Mouse (Mus musculus) macrophage (primary cell): ENCODE data around the gene Gcn1l1. TPM values are rescaled to one million over a fixed set of nuclear protein-coding genes. Genes with fewer than 3 reads are reported as not detected.

Experiments
- H3K27ac ChIP-seq: fragments of 350-480 bp; formaldehyde crosslinking; 2 replicates; pipeline ENCODE4 v1.9.0; 2021
- H3K36me3 ChIP-seq: fragments of 350-480 bp; formaldehyde crosslinking; 2 replicates; pipeline ENCODE4 v1.9.0; 2021; ENCODE audit errors: inconsistent target
- H3K4me3 ChIP-seq: fragments of 350-480 bp; formaldehyde crosslinking; 2 replicates; pipeline ENCODE4 v1.9.0; 2021; ENCODE audit errors: inconsistent target
- H3K79me2 ChIP-seq: fragments of 350-480 bp; formaldehyde crosslinking; 2 replicates; pipeline ENCODE4 v1.9.0; 2021; ENCODE audit errors: inconsistent target
- WGBS: methylation state at CpG from one replicate; pipeline ENCODE4 v1.1.7; 2026; ENCODE audit warnings: inconsistent platforms; ENCODE audit not compliant: missing documents; 5-methylcytosine and 5-hydroxymethylcytosine counted together
- polyA plus RNA-seq: library from polyadenylated mRNA; stranded (reverse); fragments of 250-400 nt; gene quantifications from 3 replicates; pipeline ENCODE4 v1.2.4, GENCODE M21; 2018; ENCODE audit warnings: inconsistent platforms

The Gcn1l1 gene
- polyA plus RNA-seq, 1 experiment from 2014 or later, result 12.9 TPM

DNA sequence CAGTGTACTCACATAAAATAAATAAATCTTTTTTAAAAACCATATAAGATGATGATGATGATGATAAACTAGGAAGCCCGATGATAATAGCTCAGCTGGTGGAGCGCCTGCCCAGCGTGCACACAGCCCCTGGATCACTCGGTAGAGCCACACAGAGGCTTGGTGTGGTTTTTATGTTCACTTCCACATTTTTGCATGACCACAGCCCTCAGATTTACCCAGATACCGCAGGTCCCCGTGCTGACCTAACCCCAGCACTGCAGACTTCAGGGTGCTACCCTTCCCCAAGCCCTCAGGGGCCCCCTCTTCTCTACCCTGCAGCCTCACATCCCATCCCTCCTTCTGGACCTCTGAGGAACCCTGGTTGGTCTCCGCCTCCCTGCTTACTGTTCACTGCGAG, 63.0 kb downstream of the Gcn1l1 start:
- 12% methylated on average over 8 of the region's 8 CpGs for WGBS
- peaks cover 17% of the 10 kb centered on the region for H3K79me2 ChIP-seq
- no peak overlapping the region for H3K27ac ChIP-seq
- no peak overlapping the region for H3K4me3 ChIP-seq
- no peaks in the 10 kb centered on the region for H3K36me3 ChIP-seq

DNA sequence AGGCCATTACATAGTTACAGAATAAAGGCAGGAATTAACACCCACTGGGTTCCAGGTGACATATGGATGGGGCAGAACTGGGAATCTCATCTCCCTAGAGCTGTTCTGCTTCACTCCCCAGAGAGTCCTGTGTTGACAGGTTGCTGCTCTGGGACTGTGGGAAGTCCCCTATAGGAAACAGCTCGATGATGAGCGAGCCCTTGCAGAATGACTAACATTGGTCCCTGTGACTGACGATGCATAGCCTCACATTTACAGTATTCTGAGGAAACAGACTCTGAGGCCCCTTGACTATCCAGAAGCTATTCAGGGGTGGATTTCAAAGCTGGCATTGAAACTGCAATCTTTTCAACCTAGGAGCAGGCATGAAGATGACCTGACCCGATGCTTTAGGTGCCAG, 64.6 kb downstream of the Gcn1l1 start:
- no peak overlapping the region for H3K4me3 ChIP-seq
- H3K79me2 ChIP-seq, result peaks cover 33% of the 10 kb centered on the region
- H3K36me3 ChIP-seq, result no peaks in the 10 kb centered on the region
- no peak overlapping the region for H3K27ac ChIP-seq
- WGBS, result 92% methylated on average over 4 of the region's 4 CpGs

DNA sequence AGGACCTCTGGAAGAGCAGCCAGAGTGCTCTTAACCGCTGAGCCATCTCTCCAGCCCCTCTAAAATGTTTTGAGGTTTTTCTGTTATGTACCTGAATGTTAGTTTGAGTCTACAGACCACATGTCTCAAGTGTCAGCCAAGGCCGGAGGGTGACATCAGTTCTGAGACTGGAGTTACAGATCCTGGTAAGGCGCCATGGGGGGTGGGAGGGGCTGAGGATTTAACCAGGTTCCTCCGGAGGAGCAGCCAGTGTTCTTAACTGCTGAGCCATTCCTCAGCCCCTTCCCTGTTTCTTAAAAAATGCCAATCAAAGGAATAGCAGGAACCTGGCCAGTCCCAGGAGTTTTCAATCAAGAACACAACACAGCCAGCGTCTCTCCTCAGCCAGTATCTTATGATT, 65.2 kb downstream of the Gcn1l1 start:
- no peak overlapping the region for H3K4me3 ChIP-seq
- H3K27ac ChIP-seq, result no peak overlapping the region
- WGBS, result 88% methylated on average over 5 of the region's 5 CpGs
- H3K36me3 ChIP-seq, result no peaks in the 10 kb centered on the region
- H3K79me2 ChIP-seq, result peaks cover 39% of the 10 kb centered on the region

DNA sequence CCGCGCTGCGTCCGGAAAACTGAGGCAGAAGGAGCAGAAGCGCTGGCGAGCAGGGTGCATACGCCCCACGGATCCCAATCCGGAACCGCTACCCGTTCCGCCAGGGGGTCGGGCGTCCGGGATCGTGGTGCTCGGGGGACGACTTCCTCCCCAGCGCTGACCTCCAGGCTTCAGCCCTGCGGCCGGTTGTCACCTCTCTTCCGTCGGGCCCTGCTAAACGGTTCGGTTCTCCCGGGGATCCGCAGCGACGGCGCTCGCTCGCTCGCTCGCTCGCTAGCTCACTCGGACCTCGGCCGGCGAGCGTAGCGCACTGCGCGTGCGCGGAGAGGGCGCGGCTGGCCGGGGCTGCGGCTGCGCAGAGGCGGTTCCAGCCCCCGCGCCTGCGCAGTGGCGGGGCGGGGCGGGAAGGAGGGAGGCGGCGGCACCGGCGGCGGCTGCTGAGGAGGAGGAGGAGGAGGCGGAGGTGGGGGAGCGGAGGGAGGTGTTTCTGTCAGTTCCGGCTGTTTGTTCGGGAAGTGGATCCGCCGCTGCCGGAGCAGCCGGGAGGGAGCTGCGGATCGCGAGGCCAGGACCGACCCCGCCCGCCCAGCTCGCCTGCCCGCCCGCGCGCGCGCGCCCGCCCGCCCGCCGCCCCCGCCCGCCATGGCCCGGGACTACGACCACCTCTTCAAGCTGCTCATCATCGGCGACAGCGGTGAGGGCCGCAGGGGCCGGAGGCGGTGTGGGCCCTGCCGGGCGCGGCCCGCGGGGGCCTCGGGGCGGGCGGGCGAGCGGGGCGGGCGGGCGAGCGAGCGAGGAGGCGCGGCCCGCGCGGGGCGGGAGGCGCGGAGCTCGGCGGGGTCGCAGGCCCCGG, 66.7 kb downstream of the Gcn1l1 start, which contains the start of gene Rab35:
Gene Rab35, plus strand, starts transcription at position 404 of the 853 bp plus-strand sequence.
- WGBS, result 1% methylated on average over 101 of the region's 125 CpGs
- peak within 1 kb of the TSS; percentile 54 for H3K27ac ChIP-seq
- peak within 1 kb of the TSS; percentile 88 for H3K4me3 ChIP-seq

DNA sequence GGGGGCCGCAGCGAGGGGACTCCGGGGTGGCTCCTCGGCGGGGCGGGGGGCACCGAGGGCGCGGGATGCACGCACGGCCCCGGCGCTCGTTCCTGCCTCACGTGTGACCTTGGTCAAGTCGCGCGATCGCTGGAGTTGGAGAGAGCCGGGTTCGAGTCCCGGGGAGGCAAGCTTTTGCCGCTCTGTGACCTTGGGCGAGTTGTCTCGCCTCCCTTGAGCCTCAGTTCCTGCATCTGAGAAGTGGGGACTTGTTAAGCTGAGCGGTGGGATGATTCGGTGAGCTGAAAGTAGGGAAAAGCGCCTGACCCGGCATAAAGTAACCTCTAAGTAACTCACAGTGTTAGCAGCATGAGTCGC, 67.3 kb downstream of the Gcn1l1 start:
- WGBS, result 1% methylated on average over 25 of the region's 30 CpGs
- peak overlapping the region; percentile 74 for H3K4me3 ChIP-seq
- H3K27ac ChIP-seq, result peak overlapping the region; percentile 35
- peaks cover 59% of the 10 kb centered on the region for H3K79me2 ChIP-seq
- H3K36me3 ChIP-seq, result no peaks in the 10 kb centered on the region

More for the DNA sequence above, 66.7 kb downstream of the Gcn1l1 start, which contains the start of gene Rab35:
- H3K36me3 ChIP-seq, result no peaks in the 10 kb centered on the region
- H3K79me2 ChIP-seq, result peaks cover 53% of the 10 kb centered on the region

GRCm38 (mm10) chr5:115633060-115633459, 68.0 kb downstream of the Gcn1l1 start:
- no peak overlapping the region for H3K27ac ChIP-seq
- peaks cover 67% of the 10 kb centered on the region for H3K79me2 ChIP-seq
- WGBS, result 78% methylated on average over 4 of the region's 4 CpGs
- peaks cover 4% of the 10 kb centered on the region; the same call in 1 of the 2 replicates for H3K36me3 ChIP-seq
- peak overlapping the region; percentile 74 for H3K4me3 ChIP-seq

GRCm38 (mm10) chr5:115634046-115634445, 69.0 kb downstream of the Gcn1l1 start:
- peaks cover 11% of the 10 kb centered on the region; the same call in 1 of the 2 replicates for H3K36me3 ChIP-seq
- WGBS, result 91% methylated on average over 7 of the region's 8 CpGs
- no peak overlapping the region for H3K4me3 ChIP-seq
- peaks cover 77% of the 10 kb centered on the region for H3K79me2 ChIP-seq
- 0 out of 2 replicates have a peak overlapping the region, but pooled peaks have one; percentile 37 for H3K27ac ChIP-seq

GRCm38 (mm10) chr5:115635536-115635935, 70.5 kb downstream of the Gcn1l1 start:
- Histone ChIP-seq H3K36me3 (peaks cover 26% of the 10 kb centered on the region), H3K27ac (peak overlapping the region; percentile 37), H3K4me3 (no peak overlapping the region), H3K79me2 (peaks cover 91% of the 10 kb centered on the region)
- 2% methylated on average over 6 of the region's 6 CpGs for WGBS

DNA sequence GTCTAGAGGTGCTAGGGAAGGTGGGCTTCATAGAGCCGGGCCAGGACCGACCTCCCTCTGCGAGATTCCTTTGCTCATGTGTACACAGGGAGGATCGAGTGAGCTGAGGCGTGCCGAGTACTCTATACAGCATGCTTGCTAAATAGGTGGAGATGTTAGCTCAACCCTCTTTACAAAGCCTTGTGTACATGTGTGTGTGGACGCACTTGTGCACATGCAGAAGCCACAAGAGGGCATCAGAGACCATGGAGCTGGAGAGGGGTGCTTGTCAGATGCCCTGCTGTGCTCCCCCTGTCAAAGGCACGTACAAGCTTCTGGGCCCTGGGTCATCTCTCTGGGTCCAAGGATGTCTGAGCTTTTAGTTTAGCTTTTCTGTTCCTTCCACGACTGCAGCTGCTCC, 79.1 kb downstream of the Gcn1l1 start:
- H3K36me3 ChIP-seq, result peaks cover 76% of the 10 kb centered on the region
- no peak overlapping the region for H3K4me3 ChIP-seq
- H3K79me2 ChIP-seq, result peaks cover 42% of the 10 kb centered on the region
- 93% methylated on average over 6 of the region's 9 CpGs for WGBS
- no peak overlapping the region for H3K27ac ChIP-seq

DNA sequence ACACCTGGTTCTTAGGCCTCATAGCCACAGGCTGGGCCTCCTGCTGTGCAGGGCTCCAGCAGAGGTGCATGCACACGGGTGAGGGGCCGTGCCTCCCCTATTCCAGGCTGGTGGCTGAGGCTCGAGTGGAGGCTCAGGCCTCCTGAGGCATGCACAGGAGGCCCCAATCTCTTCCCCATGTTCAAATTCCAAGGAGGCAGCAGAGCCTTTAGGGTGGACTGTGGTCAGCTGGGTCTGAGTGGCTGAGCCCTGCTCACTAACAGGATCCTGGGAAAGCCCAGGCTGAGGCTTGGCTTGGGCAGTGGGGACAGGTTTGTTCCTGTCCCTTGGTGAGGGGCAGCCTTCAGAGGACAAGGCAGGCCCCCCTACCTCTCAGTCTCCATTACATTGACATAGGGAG, 83.8 kb downstream of the Gcn1l1 start:
- 96% methylated on average over 3 of the region's 3 CpGs for WGBS
- no peaks in the 10 kb centered on the region for H3K79me2 ChIP-seq
- H3K36me3 ChIP-seq, result peaks cover 33% of the 10 kb centered on the region
- H3K27ac ChIP-seq, result no peak overlapping the region
- no peak overlapping the region for H3K4me3 ChIP-seq

- Histone ChIP-seq H3K4me3 (no peak overlapping the region), H3K79me2 (no peaks in the 10 kb centered on the region), H3K36me3 (peaks cover 25% of the 10 kb centered on the region), H3K27ac (no peak overlapping the region)
- WGBS, result 97% methylated on average over 8 of the region's 8 CpGs
Observed at GRCm38 (mm10) chr5:115649699-115650098, 84.6 kb downstream of the Gcn1l1 start.

DNA sequence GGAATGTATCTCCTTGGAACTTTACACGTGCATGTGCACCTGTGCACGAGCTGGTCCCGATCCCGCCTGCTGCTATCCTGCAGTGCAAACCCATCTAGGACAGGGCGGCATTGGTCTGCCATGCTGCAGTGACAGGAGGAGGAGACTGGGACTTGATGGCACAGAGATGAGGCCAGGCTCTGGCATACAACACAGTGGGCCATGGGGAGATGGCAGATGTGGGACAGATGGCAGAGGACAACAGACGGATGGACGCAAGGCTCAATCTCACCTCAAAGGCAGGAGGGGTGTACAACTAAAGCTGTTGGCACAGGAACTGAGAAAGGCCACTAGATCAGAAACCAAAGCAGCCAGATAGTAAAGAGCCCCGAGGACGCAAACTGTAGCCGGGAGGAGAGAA, 85.8 kb downstream of the Gcn1l1 start:
- Histone ChIP-seq H3K36me3 (peaks cover 13% of the 10 kb centered on the region; the same call in 1 of the 2 replicates), H3K79me2 (no peaks in the 10 kb centered on the region), H3K27ac (no peak overlapping the region), H3K4me3 (no peak overlapping the region)
- 95% methylated on average over 10 of the region's 10 CpGs for WGBS

DNA sequence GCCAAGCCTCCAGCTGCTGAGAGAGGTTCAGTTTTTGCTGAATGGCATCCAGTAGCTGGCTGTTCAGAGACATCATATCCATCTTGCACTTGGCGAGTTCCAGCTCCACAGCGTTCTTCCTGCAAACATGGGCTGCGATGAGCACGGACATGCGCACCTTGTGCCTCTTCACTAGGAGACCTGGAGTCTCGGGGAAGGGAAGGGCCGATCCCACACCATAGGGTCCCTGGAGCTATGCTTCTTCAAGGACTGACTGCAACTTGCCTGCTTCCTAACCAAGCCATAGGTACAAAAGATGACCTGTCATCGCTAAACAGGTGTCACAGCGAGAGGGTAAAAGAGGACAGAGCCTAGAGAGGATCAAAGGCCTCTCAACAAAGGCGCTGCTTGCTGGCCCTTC, 86.8 kb downstream of the Gcn1l1 start:
- H3K79me2 ChIP-seq, result no peaks in the 10 kb centered on the region
- H3K36me3 ChIP-seq, result 0 out of 2 replicates have a peak, but pooled peaks cover 4% of the 10 kb centered on the region
- H3K4me3 ChIP-seq, result no peak overlapping the region
- 97% methylated on average over 10 of the region's 10 CpGs for WGBS
- H3K27ac ChIP-seq, result no peak overlapping the region

- no peaks in the 10 kb centered on the region for H3K36me3 ChIP-seq
- WGBS, result 3% methylated on average over 35 of the region's 35 CpGs
- 0 out of 2 replicates have a peak overlapping the region, but pooled peaks have one; percentile 13 for H3K27ac ChIP-seq
- H3K79me2 ChIP-seq, result no peaks in the 10 kb centered on the region
- H3K4me3 ChIP-seq, result peak overlapping the region; percentile 35
Observed at GRCm38 (mm10) chr5:115652681-115653575, 87.9 kb downstream of the Gcn1l1 start.
